Mouse (Mus musculus) ES-E14 (cell line): ENCODE results near the gene Colq. TPM values are rescaled to one million over a fixed set of nuclear protein-coding genes. Genes with fewer than 3 reads are reported as not detected.

Experiments
- DNase-seq: peaks from one replicate; pipeline ENCODE4 v3.0.0-alpha.2; 2013; ENCODE audit warnings: low read depth, low spot score
- H3K27ac ChIP-seq: 2 replicates; pipeline ENCODE4 v1.5.1; 2012; ENCODE audit warnings: low read depth, mild to moderate bottlenecking, low read length, moderate library complexity, mixed read lengths; ENCODE audit not compliant: poor library complexity, insufficient read depth, severe bottlenecking
- H3K36me3 ChIP-seq: 2 replicates; pipeline ENCODE4 v1.6.1; 2012; ENCODE audit warnings: mild to moderate bottlenecking, low read length, moderate library complexity, mixed read lengths; ENCODE audit not compliant: control insufficient read depth, poor library complexity, insufficient read depth, severe bottlenecking
- H3K4me1 ChIP-seq, 2 experiments: fragments of 150-350 bp in 1 of 2; sonication (generic) in 1 of 2; 2 replicates each; pipeline ENCODE4 v1.6.1; 2012; ENCODE audit warnings: low read length in 2 of 2, mild to moderate bottlenecking in 1 of 2, mixed read lengths in 1 of 2; ENCODE audit not compliant: control insufficient read depth in 2 of 2, insufficient read depth in 2 of 2, poor library complexity in 1 of 2
- H3K4me3 ChIP-seq, 2 experiments: fragments of 150-350 bp in 1 of 2; sonication (generic) in 1 of 2; 2 replicates each; pipeline ENCODE4 v1.5.1; 2012; ENCODE audit warnings: low read length in 2 of 2, low read depth in 1 of 2, mild to moderate bottlenecking in 1 of 2, mixed read lengths in 1 of 2; ENCODE audit not compliant: insufficient read depth in 1 of 2, poor library complexity in 1 of 2, severe bottlenecking in 1 of 2
- H3K9ac ChIP-seq: 2 replicates; pipeline ENCODE4 v1.6.1; 2012; ENCODE audit warnings: low read depth, mild to moderate bottlenecking, low read length, mixed read lengths; ENCODE audit not compliant: poor library complexity, insufficient read depth, severe bottlenecking
- H3K9me3 ChIP-seq: fragments of 150-350 bp; sonication (generic); 2 replicates; pipeline ENCODE4 v1.6.1; 2012; ENCODE audit warnings: low read depth, mild to moderate bottlenecking, low read length; ENCODE audit not compliant: control insufficient read depth, insufficient read depth
- CHD2 ChIP-seq: IDR thresholded peaks from 2 replicates; pipeline ENCODE4 v1.6.1; 2014; ENCODE audit warnings: mild to moderate bottlenecking, low read depth, low read length, inconsistent platforms
- HCFC1 ChIP-seq: IDR thresholded peaks from 2 replicates; pipeline ENCODE4 v1.6.1; 2012; ENCODE audit warnings: low read length, inconsistent platforms, borderline replicate concordance; ENCODE audit not compliant: insufficient read depth
- MAFK ChIP-seq: IDR thresholded peaks from 2 replicates; pipeline ENCODE4 v1.6.1; 2014; ENCODE audit warnings: mild to moderate bottlenecking, low read depth, low read length, inconsistent platforms; ENCODE audit not compliant: insufficient read depth
- ZC3H11A ChIP-seq: IDR thresholded peaks from 2 replicates; pipeline ENCODE4 v1.6.1; 2012; ENCODE audit warnings: low read depth, mild to moderate bottlenecking, inconsistent platforms, low read length, borderline replicate concordance
- ZNF384 ChIP-seq: IDR thresholded peaks from 2 replicates; pipeline ENCODE4 v1.6.1; 2012; ENCODE audit warnings: low read depth, low read length, inconsistent platforms
- in situ Hi-C, 2 experiments: fragments of 600-800 bp; cut with MboI; formaldehyde crosslinking; loops; one replicate each; pipeline ENCODE4 v1.15.1; 2025; ENCODE audit warnings: low sequenced_read_pairs in 2 of 2, inconsistent platforms in 1 of 2; ENCODE audit not compliant: unreplicated experiment in 2 of 2
- total RNA-seq: library from RNA; depleted of rRNA; stranded (reverse); fragments of 300-350 nt; gene quantifications from 2 replicates; pipeline ENCODE4 v1.2.3, GENCODE M21; 2012

Gene Colq
- total RNA-seq, 1 experiment = 0.18 TPM

GRCm38 (mm10) chr14:31577966-31578735 is 13.0 kb downstream of the Colq start:
- peaks cover 0 to 2% of the 10 kb centered on the region in 2 experiments; a peak in 1 of 4 replicates for H3K4me1 ChIP-seq
- H3K9ac ChIP-seq = no peak overlapping the region
- H3K27ac ChIP-seq = no peak overlapping the region
- no peaks in the 10 kb centered on the region for H3K9me3 ChIP-seq
- no peak overlapping the region for H3K4me3 ChIP-seq
- no peak for TF ChIP-seq MAFK
- TF ChIP-seq ZNF384 = no peak
- TF ChIP-seq HCFC1 = no peak
- no peak for TF ChIP-seq ZC3H11A
- no peak for TF ChIP-seq CHD2
- DNase-seq = no peak
- H3K36me3 ChIP-seq = no peaks in the 10 kb centered on the region
- in situ Hi-C loops = no loop called here

GRCm38 (mm10) chr14:31576846-31577697 is 14.1 kb downstream of the Colq start:
- peaks cover 0 to 2% of the 10 kb centered on the region in 2 experiments; a peak in 1 of 4 replicates for H3K4me1 ChIP-seq
- in situ Hi-C loops = no loop called here
- H3K27ac ChIP-seq = no peak overlapping the region
- DNase-seq = no peak
- no peaks in the 10 kb centered on the region for H3K9me3 ChIP-seq
- no peak for TF ChIP-seq ZNF384
- no peak for TF ChIP-seq HCFC1
- TF ChIP-seq ZC3H11A = no peak
- TF ChIP-seq CHD2 = no peak
- TF ChIP-seq MAFK = no peak
- H3K36me3 ChIP-seq = no peaks in the 10 kb centered on the region
- no peak overlapping the region for H3K9ac ChIP-seq
- H3K4me3 ChIP-seq = no peak overlapping the region

- TF ChIP-seq MAFK (no peak), CHD2 (no peak), HCFC1 (no peak), ZNF384 (no peak), ZC3H11A (no peak)
- H3K36me3 ChIP-seq = no peaks in the 10 kb centered on the region
- H3K9ac ChIP-seq = no peak overlapping the region
- peaks cover 0 to 2% of the 10 kb centered on the region in 2 experiments; a peak in 1 of 4 replicates for H3K4me1 ChIP-seq
- H3K9me3 ChIP-seq = no peaks in the 10 kb centered on the region
- in situ Hi-C loops = no loop called here
- no peak overlapping the region for H3K4me3 ChIP-seq
- no peak overlapping the region for H3K27ac ChIP-seq
- no peak for DNase-seq
Measured at GRCm38 (mm10) chr14:31575866-31576265, 15.3 kb downstream of the Colq start.

- no peaks in the 10 kb centered on the region for H3K36me3 ChIP-seq
- peaks cover 0 to 2% of the 10 kb centered on the region in 2 experiments; a peak in 1 of 4 replicates for H3K4me1 ChIP-seq
- DNase-seq = no peak
- TF ChIP-seq ZC3H11A (no peak), CHD2 (no peak), MAFK (no peak), HCFC1 (no peak), ZNF384 (no peak)
- H3K9me3 ChIP-seq = no peaks in the 10 kb centered on the region
- H3K4me3 ChIP-seq = no peak overlapping the region
- no peak overlapping the region for H3K27ac ChIP-seq
- H3K9ac ChIP-seq = no peak overlapping the region
- in situ Hi-C loops = no loop called here
Measured at GRCm38 (mm10) chr14:31574903-31575665, 16.1 kb downstream of the Colq start.
